Mouse (Mus musculus): ENCODE results near the gene Apol10b. TPM values are rescaled to one million over a fixed set of nuclear protein-coding genes. Genes with fewer than 3 reads are reported as not detected.
"Not testable (repeated sequence)": the region's sequence is repeated elsewhere in the genome, so short reads cannot be mapped to it uniquely, and the experiment has no call there.

The Apol10b gene
- total RNA-seq (2021), result 0.22 and 0.83 TPM in 2 replicates
- long read RNA-seq, experiment 1, result 0 reads
- long read RNA-seq, experiment 2, partial matches to known transcripts, result 0 of 2 reads
- long read RNA-seq, experiment 2, other reads (novel, unspliced or antisense), result 0 of 2 reads

- no peak for DNase-seq
Observed at GRCm38 (mm10) chr15:77595961-77596360, at the start of gene Apol10b. Gene Apol10b, minus strand, starts transcription at chr15:77596125.

GRCm38 (mm10) chr15:77643176-77643575 is 47.3 kb upstream of the Apol10b start, which contains the start of gene Apol11b:
Gene Apol11b, minus strand, starts transcription at chr15:77643286.
- DNase-seq, result not testable (repeated sequence)

- not testable (repeated sequence) for DNase-seq
Observed at GRCm38 (mm10) chr15:77629822-77630221, 33.9 kb upstream of the Apol10b start.

GRCm38 (mm10) chr15:77628647-77629046 is 32.7 kb upstream of the Apol10b start:
- DNase-seq, result not testable (repeated sequence)

- DNase-seq, result not testable (repeated sequence)
Observed at GRCm38 (mm10) chr15:77626471-77626870, 30.5 kb upstream of the Apol10b start.

- no peak for DNase-seq
Observed at GRCm38 (mm10) chr15:77624710-77625109, 28.8 kb upstream of the Apol10b start.

- DNase-seq, result no peak
Observed at GRCm38 (mm10) chr15:77606069-77606468, 10.1 kb upstream of the Apol10b start.

- DNase-seq, result no peak
Observed at GRCm38 (mm10) chr15:77598958-77599357, 3.0 kb upstream of the Apol10b start, which contains the start of gene Gm36245. Gene Gm36245, plus strand, starts transcription at chr15:77599258.

GRCm38 (mm10) chr15:77598429-77598828 is 2.5 kb upstream of the Apol10b start:
- no peak for DNase-seq

GRCm38 (mm10) chr15:77593557-77593956 is 2.4 kb downstream of the Apol10b start:
- peak; percentile 12 for DNase-seq

GRCm38 (mm10) chr15:77590881-77591280 is 5.0 kb downstream of the Apol10b start:
- no peak for DNase-seq

GRCm38 (mm10) chr15:77588981-77589380 is 6.9 kb downstream of the Apol10b start:
- DNase-seq, result peak; percentile 4

- DNase-seq, result peak; percentile 60
Observed at GRCm38 (mm10) chr15:77587026-77587425, 8.9 kb downstream of the Apol10b start.

GRCm38 (mm10) chr15:77581681-77582080 is 14.2 kb downstream of the Apol10b start:
- peak; percentile 27 for DNase-seq

GRCm38 (mm10) chr15:77579311-77579710 is 16.6 kb downstream of the Apol10b start:
- no peak for DNase-seq

- DNase-seq, result no peak
Observed at GRCm38 (mm10) chr15:77578801-77579200, 17.1 kb downstream of the Apol10b start.

GRCm38 (mm10) chr15:77563219-77563618 is 32.7 kb downstream of the Apol10b start:
- DNase-seq, result no peak

- no peak for DNase-seq
Observed at GRCm38 (mm10) chr15:77561792-77562191, 34.1 kb downstream of the Apol10b start, which contains the start of gene 1700025B11Rik. Gene 1700025B11Rik, minus strand, starts transcription at chr15:77561892.

GRCm38 (mm10) chr15:77539221-77539620 is 56.7 kb downstream of the Apol10b start:
- not testable (repeated sequence) for DNase-seq

Other genes with a start within 250 kb of the Apol10b start
- gene Apol7a, start 197.0 kb downstream of the Apol10b start, total RNA-seq (2021), result 0.41 and 4.8 TPM in 2 replicates
- 0.23 and 0.85 TPM in 2 replicates for gene Apol9a, start 185.0 kb downstream of the Apol10b start, total RNA-seq (2021)
- 0.15 TPM in 1 of 2 replicates, not detected in the other for gene Apol7b, start 148.6 kb downstream of the Apol10b start, total RNA-seq (2021)
- not detected in 2 replicates for gene Apol10a, start 119.1 kb downstream of the Apol10b start, total RNA-seq (2021)
- 0.19 and 0.41 TPM in 2 replicates for gene Apol11a, start 87.9 kb downstream of the Apol10b start, total RNA-seq (2021)
- gene Apol7c, start 62.8 kb downstream of the Apol10b start, total RNA-seq (2021), result 3.7 TPM in 1 of 2 replicates, not detected in the other
- not detected in 2 replicates for gene 1700025B11Rik, start 34.2 kb downstream of the Apol10b start, total RNA-seq (2021)
- not detected in 2 replicates for gene Gm36245, start 3.1 kb upstream of the Apol10b start, total RNA-seq (2021)
- 1.5 and 1.6 TPM in 2 replicates for gene Apol11b, start 47.2 kb upstream of the Apol10b start, total RNA-seq (2021)
- gene Apol7e, start 102.7 kb upstream of the Apol10b start, total RNA-seq (2021), result 1.3 TPM in 1 of 2 replicates, not detected in the other
- 0.33 and 0.71 TPM in 2 replicates for gene Apol9b, start 132.9 kb upstream of the Apol10b start, total RNA-seq (2021)
- gene Apol8, start 160.9 kb upstream of the Apol10b start, total RNA-seq (2021), result 0.30 and 1.7 TPM in 2 replicates
- gene Myh9, start 246.1 kb upstream of the Apol10b start, total RNA-seq (2021), result 280 and 301 TPM in 2 replicates